Mouse (Mus musculus): ENCODE data around the gene Akap13.
A peak's percentile ranks its signal among the peaks of the same experiment; 100 is the strongest.
"Not testable (repeated sequence)": the region's sequence is repeated elsewhere in the genome, so short reads cannot be mapped to it uniquely, and the experiment has no call there.

Gene Akap13

DNA sequence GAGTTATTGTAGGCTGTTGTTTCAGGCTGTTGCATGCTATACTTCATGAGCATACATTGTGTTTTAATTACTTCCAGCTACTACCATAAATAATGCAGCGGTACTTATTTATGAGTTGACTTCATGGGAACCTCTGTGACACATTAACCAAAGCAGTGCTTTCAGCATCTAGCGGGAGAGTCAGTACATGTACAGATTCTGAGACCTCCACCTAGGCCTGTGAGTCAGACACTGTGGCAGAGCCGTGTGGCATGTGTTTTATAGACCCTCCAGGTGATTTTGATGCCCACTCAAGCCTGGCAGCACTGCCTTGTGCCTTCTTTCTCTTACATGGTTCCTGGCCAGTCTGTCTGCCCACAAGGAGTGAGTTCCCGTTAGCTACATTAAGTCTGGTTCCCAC lies 266.0 kb downstream of the Akap13 start:
- no peak for DNase-seq (ENCODE audit: low spot score)

DNA sequence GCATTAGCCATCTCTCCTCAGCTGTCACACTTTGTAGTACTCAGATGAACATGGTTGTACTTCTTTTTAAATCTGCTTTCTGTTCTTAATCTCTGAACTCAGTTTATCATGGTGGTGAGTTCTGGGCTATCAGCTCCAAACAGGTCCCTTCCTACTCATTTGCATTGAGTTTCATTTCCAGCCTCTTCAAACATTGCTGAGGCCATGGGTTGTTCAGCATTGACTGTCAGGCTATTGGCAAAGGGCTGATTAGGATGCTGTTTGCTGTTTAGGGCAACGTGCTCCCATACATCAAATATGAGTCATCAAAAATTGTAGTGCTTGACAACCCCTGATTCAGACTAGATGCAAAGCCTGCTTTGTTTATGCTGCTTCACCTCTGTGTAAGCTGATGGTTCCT lies 268.7 kb downstream of the Akap13 start:
- DNase-seq (ENCODE audit: low spot score), result no peak

DNA sequence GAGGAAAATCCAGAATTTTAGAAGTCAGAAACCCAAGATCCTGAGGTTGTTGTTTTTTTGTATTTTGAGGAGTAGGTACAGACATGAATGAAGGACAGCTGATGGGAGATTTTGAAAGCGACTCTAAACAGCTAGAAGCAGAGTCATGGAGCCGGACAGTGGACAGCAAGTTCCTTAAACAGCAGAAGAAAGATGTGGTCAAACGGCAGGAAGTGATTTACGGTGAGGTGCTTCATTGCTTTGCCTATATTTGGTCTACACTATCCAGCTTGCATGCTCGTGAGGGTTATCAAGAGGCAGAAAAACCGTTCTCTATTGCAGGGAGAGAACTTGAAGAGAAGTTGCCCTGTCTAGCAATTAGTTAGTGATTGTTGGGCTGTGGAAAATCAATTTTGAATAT lies 270.6 kb downstream of the Akap13 start:
- DNase-seq (ENCODE audit: low spot score), result no peak

DNA sequence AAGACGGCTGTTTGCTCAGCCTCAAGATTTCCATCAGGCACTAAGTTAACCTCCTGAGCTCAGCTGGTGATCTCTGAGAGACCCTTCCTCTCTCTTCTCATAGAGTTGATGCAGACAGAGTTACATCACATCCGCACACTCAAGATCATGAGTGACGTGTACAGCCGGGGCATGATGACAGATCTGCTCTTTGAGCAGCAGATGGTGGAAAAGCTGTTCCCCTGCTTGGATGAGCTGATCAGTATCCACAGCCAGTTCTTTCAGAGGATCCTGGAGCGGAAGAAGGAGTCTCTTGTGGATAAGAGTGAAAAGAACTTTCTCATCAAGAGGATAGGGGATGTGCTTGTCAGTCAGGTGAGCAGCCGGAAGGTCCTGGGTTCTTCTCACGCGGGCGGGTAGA lies 271.5 kb downstream of the Akap13 start:
- no peak for DNase-seq (ENCODE audit: low spot score)

DNA sequence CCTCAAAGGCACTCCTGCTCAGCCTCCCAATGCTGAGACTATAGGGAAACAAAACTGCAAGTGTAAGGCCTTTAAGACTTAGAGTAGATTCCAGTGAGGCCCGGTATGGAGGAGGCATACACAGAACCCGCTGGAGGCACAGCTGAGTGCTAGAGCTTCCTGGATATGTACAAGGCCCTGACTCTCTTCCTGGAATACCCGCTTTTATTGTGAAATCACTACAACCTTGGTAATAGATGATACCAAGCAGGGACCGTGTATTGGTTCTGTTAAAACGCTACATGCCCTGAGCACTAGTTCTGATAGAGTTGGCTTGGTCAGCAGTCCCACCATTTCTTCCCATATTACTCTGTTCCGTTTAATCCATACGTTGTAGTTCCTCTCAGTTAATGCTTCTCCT lies 274.3 kb downstream of the Akap13 start:
- DNase-seq (ENCODE audit: low spot score), result no peak

DNA sequence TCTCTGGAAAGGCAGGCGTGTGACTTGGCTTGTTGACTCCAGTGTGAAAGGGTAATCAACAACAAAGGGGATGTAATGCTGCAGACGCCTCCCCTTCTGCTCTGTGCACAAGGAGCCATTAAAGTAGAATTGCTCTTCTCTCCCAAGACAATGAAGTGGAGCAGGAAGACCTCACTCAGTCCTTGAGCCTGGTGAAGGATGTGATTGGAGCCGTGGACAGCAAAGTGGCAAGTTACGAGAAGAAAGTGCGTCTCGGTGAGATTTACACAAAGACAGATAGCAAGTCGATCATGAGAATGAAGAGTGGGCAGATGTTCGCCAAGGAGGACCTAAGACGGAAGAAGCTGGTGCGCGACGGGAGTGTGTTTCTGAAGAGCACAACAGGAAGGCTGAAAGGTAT lies 274.9 kb downstream of the Akap13 start:
- DNase-seq (ENCODE audit: low spot score), result no peak

DNA sequence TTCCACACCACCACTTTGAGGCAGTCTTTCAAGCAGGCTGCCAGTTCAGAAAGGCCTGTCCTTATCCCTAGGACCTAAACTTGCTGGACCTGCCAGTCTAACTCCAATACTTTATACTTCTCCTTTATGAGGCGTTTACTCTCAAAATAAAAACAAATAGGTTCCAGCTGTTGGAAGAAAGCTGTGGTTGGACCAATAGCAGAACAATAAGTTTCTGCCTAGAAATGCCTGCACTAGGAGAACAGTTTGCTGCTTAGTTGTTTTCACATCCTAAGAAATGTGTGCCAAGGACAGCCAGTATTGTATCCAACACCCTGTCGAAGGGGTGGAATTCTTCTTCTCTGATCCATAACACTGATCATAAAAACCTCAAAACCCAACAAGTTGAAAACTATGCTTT lies 276.6 kb downstream of the Akap13 start:
- no peak for DNase-seq (ENCODE audit: low spot score)

DNA sequence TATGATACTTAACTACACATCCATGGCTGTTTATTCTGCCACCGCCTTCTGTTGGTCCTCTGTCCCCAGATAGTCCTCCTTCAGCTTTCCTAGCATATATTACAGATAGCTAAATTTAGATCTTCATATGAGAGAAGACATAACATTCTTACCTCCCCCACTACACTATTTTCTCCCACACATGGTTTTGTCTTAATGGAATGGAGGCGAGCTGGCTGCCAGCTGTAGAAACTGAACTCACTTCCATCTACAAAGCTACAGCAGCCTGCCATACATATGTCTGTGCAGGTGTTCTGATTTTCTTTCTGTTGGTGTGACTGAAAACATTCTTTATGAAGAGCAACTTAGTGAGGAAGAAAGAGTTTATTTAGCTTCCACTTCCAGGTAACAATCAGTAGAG lies 277.8 kb downstream of the Akap13 start:
- no peak for DNase-seq (ENCODE audit: low spot score)

DNA sequence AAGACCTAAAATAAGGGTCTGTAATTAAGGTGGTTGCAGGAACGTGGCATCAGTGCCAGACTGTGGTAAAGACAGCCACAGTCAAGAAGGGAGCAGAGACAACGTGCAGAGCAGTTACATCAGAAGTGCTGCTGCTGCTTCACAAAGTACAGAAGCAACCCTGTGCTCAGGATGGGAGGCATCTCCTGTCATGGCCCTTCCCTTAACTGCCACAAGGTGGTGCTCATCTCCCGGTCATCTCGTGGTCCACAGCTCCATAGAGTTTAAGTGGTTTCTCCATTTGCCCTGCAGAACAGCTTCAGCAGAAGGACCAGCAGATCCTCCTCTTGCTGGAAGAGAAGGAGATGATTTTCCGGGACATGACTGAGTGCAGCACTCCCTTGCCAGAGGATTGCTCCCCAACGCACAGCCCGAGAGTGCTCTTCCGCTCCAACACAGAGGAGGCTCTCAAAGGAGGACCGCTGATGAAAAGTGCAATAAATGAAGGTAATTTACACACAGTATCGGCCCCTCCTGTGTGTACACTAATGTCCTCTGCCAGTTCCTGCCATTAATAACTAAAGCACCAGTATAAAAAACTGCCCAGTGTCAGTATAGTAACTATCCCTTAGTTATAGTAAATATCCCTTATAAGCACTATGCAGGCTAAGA lies 283.9 kb downstream of the Akap13 start:
- peak; percentile 58 for DNase-seq (ENCODE audit: low spot score)

DNA sequence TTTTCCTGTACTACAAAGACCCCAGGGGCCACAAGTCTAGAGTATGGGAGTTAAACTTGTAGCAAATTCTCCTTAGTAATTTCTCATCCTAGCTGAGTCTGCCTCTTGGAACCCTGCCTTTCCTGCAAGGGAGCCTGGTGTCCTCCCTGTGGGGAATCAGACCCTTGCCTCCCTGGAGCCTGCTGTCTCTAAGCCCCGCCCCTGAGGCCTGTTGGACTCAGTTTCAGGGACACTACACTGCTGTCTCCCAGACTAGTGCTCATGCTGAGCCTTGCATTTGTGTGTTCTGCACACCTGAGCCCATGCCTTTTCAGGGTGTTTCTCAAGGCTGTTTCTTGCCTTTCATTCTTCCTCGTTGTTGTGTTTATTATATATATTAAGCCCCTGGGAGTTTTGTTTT lies 289.2 kb downstream of the Akap13 start:
- DNase-seq (ENCODE audit: low spot score), result no peak

DNA sequence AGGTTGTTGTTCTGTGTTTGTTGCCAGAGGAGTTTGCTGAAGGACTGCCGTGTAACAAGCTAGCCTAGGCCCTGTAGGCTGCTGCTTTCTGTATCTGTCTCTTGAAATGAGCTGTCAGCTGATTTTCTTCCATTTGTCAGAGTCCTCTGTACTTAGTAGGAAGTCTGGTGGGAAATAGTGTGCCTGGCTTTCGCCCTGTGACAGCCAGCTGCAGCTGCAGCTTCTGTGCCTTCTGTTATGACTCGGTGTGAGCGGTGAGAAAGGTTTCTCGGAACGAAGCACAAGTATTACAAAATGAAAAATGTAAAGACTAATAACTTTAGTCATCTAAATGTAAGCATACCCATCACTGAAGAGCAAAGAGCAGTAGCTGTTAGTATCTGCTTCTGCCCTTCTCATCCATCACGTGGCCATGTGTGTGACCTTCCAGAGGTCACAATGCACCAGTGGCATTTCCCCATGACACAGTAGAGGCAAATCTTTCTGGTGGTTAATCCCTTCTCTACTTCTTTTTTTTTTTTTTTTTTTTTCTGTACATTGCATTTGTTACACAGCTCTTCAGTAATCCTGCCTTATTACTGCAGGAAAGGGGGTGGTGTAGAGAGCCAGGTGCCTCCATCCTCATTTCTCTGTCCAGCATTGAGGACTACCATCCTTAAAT lies 289.8 kb downstream of the Akap13 start:
- DNase-seq (ENCODE audit: low spot score), result no peak

DNA sequence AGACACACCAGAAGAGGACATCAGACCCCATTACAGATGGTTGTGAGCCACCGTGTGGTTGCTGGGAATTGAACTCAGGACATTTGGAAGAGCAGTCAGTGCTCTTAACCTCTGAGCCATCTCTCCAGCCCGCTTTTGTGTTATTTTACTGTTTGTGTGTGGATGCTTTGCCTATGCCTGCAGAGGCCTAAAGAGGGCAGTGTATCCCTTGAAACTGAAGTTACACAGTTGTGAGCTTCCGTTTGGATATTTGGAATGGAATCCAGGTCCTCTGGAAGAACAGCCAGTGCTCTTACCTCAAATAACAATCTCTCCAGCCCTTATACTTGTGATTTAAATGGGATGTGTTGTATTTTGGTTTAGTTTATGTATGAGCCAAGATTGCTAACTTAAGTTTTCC lies 290.6 kb downstream of the Akap13 start:
- not testable (repeated sequence) for DNase-seq (ENCODE audit: low spot score)

DNA sequence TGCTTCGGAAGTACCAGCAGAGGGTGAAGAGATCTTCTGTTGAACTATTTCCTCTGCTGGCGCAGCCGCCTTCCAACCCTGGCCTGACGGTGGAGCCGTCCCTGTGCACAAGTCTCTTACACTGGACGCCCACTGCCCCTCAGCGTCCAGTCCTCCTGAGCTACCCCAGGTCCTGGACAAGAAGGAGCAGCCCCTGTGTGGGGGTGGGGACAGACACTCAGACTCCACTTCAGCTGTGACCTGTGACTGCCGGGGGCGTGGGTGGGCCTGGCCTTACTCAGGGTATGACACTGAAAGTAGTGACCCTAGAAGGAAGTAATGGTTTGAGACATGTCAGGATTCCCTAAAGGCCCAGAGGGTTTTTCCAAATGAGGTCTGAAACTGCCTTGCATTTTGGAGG lies 295.2 kb downstream of the Akap13 start:
- DNase-seq (ENCODE audit: low spot score), result no peak

DNA sequence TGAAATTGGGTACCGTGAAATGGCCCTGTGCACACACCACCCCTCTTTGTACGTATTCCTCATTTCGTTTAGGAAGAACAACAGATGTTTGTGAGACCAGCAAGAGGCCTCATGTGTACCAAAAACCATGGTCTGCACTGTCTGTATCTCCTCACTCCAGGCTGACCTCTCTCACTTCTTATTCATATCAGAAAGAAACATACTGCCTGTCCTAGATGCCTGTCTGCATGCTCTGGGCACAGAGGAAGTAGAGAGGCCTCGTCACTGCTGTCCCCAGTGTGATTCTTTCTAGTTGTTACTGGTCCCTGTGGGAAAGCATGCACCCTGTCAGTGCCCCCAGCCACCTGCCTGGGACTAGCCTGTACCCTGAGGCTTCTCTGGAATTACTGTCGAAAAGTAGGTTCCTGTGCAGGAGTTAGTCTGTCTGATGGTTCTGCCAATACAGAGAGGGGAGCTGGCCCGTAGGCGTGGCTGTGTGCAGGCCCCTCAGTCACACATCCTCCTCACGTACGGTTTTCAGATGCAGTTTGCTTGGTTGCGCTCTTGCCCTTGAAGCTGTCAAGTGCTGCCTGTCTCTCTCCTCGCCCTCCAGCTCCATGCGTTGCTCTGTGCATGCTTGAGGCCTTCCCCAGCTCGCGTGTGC lies 295.9 kb downstream of the Akap13 start:
- no peak for DNase-seq (ENCODE audit: low spot score)

DNA sequence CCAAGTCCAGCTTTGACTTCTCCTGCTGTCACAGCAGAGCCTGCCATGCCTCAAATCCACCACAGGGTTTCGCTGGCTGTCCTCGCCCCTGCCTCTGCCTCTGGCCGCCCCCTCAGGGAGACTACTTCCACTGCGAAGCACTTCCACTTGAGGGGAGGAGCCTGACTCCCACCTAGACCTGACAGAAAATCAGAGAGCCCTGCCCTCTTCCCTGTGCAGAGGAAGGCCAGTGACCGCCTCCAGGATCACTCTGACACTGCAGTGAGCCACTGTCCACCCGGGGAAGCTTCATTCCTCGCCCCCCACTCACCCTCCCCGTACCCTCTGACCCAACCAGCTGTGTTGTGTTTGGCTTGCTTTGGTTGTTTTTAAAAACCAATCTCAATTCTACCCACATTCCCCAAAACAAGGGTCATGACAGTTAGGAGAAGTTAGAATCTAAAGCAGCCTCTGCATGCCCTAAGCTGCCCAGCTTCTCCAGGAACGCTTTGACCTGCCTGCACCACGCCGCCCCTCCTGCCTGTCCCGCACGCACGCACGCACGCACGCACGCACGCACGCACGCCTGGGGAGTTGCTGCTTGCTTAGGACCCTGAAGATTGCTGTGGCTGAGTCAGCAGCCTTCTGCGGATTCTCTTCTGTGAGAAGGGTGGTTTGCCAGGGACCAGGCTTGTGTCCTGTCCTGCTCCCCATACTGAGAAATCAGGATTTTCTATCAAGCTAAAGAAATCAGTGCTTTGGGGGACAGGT lies 297.3 kb downstream of the Akap13 start:
- peak; percentile 61 for DNase-seq (ENCODE audit: low spot score)

DNA sequence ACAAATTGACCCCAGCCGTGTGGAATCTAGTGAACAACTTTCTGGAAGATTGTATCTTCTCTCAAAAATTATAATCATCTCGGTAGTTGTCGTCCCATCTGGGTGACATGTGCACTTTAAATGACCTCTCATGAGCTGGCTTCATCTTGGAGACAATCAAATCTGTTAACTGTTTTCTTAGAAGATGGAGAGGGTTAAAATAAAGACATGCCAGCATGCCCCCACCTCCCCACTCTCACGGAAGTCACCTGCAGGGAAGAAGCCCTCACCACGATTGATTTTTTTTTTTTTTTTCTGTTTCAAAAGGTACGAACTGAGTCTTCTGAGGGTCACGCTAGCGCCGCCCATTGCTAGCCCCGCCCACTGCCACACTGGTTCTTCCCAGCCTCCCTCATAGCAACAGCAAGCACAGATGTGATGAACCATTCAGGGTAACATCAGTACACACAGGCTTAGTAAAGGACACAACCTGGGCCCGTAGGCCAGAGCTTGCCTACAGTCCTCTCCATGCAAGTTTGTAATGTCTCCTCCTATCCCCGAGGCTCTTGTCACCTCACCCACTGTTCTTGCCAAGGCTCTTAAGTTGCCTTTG lies 298.0 kb downstream of the Akap13 start:
- DNase-seq (ENCODE audit: low spot score), result no peak

DNA sequence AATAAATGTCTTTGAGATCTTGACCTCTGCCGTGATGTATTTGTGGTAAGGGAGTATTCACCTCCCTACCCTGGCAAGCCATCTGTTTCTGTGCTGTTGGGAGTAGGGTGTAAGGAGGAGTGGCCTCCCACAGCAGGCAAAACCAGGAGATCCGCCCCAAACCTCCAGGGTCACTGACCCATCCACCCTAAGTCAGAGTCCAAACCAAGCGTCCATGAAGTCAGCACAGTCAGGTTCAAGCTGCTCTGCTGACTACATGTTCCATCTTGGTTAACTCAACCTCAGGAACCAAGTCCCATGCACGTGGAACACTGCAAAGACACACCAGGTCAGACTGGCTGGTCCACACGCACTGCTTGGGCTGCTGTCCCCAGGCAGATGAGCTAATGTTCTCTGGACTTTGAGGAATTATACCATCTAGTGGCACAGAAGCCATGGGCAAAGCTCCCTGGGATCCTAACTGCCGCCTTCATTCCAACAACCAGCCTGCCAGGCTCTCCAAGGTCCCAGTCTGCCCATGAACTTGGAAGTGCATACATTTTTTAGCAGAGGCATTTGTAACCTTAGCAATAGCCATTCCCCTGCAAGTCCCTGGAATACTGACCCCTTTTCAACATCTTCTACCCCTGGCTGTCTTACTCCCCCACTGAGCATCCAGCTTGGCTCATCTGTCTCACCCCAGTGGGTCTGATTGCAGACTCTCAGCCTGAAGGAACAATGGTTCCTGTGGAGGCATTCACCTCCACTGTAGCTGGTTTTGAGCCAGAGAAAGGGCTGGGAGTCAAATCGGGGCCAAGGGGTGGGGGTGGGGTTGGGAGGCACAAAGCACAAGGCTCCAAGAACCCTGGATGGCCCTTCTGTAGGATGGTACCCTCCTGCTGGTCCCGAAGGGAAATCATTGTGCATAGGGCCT lies 299.5 kb downstream of the Akap13 start:
- DNase-seq (ENCODE audit: low spot score), result no peak

DNA sequence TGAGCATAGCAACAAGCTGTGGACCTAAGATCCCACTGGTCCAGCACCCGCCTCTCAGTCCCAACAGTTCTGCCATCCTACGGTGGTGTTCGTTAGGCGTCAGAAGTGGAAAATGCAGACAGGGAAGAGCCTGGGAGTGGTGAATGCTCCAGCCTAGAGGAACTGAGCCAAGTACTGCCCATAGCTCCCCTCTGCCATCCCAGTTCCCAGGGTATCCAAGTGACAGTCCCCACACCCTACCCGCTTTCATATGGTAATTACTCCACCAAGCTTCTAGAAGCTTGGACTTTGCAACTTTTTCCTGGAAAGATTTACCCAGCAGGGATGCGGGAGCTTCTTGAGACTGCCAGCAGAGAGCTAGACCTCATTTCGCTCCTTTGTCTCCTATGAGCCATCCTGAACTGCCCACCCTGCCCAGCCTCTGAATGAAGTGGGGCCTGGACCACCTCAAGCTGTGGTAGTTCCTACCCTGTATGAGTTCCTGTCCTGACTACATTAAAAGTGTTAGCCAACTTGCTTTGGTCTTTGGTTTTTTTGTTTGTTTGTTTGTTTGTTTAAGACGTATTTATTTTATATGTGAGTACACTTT lies 300.6 kb downstream of the Akap13 start:
- DNase-seq (ENCODE audit: low spot score), result no peak

DNA sequence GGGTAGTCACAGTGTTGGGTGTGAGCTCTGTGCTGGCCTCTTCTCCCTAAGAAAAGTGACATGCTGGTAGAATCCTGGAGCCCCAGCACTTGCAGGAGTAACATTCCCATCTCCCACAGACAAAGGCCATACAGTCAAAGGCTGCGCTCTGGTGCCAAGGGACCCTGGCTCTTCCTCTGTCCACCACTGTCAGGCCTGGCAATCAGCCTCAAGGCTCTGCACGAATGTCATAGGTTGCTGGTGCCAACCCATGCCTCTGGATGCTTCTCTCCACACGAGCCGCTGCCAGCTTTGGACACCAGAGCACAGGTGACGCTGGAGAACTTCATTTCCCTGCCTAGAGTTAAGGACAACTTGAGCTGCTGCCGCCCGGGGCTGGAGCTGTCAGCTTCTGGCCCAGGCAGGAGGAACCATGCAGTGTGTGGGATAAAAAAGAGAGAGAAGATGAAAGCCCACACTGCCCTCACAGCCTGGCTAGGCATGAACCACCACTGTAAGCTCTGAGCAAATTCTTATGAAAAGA lies 304.7 kb downstream of the Akap13 start:
- no peak for DNase-seq (ENCODE audit: low spot score)

DNA sequence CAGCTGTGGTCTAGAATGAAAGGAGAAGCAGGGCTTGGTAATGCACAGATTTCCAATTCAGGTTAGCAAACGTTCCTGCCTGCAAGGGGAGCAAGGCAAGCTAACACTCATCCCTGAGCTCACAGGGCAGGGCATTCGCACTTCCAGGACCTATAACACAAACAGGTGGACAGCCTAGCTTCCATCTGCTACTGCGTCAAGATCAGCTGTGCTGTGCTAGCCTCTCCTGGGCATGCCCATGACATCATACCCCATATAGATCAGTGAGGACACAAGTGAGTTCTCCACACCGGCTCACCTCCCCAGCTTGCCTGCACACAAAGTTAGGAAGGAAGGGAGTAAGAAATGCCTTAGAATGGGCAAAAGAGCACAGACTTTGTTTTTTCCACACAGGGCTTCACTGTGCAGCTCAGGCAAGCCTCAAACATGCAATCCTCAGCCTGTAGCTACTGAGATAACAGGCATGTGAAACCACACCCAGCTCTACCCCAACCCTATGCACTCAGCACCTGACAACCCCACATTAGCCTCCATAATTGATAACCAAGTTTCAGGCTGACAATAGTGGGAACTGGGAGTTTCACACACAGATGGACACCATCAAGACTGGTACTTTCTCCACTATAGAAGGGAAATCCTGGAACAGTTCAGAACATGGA lies 305.5 kb downstream of the Akap13 start:
- DNase-seq (ENCODE audit: low spot score), result not testable (repeated sequence)

All from ovary, postnatal 36 days (tissue).